Mouse (Mus musculus) right cerebral cortex, postnatal 36 days (tissue): ENCODE measurements at regions not wholly inside any gene's neighbourhood (a gene's known extent, or its start where the extent isn't known, plus 50 kb on each side); places are given as distances from the start of the nearest gene placed in this dataset.
A peak's percentile ranks its signal among the peaks of the same experiment; 100 is the strongest.

ENCODE experiments used
- DNase-seq, 2 experiments: peaks; one replicate each; pipeline ENCODE4 v3.0.0; 2022; ENCODE audit warnings: low spot score in 2 of 2, mixed read lengths in 1 of 2

DNA sequence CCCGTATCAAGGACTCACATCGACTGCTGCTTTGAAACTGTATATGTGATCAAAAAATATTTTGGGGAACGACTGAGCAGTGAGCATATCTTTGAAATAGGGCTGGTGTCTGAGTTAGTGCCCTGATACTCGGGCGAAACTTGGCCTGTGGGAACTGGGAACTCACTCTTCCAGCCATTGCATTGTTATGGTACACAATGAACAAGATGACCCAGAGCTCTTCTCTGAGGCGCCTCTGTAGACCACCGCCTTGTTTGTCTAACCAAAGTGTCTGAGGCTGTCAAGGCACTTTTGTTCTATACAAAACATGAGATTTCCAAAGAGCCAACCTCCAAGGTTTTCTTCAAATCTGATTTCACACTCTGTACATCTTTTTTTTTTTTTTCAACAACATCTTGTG is 201.5 kb downstream of the Cog6 start:
- DNase-seq: no peak

DNA sequence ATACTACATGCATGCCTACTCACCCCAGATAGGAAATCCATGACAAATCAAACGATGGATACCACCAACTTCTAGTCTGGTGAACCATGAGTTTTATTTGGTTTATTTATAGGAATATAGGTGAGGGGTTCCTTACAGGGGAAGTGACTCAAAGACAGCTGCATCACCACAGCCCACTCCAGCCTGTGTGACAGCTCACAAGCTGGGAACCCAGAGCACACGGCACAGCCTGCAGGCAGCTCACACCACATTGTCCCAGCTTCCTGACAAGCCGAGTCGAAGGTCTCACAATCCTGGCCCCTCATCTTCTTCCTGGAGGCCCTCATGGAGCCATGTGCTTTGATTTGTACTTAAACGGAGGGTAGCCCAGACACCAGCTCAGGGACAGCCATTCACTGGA is 214.7 kb downstream of the Cog6 start:
- no peak for DNase-seq

DNA sequence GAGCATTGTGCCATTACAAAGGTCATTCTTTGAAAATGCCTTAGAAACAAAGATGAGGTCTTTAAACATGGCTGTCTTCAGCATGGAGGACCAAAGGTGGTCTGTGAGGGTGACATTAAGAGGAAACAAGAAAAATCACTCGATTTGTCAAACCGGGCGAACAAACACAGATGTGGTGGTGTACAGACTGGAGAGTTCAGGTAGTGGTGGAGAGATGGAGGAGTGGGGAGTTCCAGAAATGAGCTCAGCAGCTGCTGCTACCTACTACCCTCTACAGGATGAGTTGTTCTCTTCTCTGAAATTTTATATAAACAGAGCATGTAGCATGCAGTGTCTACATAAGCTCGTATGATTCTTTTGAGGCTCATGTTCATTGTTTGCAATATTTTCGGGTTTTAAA is 215.6 kb downstream of the Cog6 start:
- DNase-seq: no peak

DNA sequence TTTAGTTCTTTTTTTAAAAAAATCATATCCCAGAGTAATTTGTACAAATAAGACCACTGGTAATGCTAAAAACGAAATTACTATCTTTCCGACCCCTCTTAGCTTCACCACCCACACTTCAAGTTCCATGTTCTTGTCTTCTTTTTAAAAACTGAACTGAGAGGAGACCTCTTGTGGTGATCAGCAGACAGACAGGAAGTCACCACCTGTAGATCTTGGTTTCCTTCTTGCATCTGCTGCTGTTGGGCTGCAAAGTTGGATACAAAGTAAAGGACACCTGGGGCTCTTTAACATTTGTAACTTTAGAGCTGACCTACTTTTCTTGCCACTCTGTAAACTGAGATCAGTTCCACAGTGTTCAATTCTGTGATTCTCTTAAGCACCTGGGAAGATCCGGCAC is 216.4 kb downstream of the Cog6 start:
- DNase-seq: no peak

DNA sequence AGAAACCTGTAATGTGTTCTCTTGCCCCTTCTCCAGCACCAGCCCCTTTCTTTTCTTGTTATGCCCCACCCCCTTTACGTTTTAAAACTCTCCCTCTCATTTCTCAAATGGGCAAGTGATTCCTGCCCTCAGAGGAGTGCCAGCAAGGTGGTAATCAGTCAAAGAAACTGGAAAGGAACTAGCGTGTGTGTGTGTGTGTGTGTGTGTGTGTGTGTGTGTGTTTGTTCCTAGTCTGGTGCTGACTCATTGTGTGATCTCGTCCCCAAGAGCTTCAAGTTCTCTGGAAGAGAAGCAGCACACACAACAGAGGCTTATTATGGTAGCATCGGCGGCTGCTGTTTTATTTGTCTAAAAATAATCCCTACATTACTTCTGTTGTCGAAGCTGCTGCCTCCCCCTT is 219.2 kb downstream of the Cog6 start:
- peak in 1 of 2 experiments; percentile 18 for DNase-seq

DNA sequence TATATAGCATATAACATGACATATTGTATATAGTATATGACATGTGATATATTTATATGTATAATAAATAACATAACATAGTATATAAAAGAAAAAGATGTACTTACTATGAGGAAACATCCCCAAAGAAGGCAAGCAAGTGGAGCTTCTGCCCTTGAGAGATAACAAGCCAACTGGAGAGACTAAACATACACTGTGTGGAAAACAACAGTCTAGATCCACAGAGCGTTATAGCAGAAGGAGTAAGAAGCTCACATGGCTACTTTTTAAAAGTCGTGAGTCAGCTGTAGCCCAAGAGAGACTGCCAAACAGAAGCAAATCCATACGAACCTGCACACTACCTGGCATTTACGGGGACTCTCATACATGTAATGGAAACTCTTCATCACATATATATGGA is 219.9 kb downstream of the Cog6 start:
- no peak for DNase-seq

DNA sequence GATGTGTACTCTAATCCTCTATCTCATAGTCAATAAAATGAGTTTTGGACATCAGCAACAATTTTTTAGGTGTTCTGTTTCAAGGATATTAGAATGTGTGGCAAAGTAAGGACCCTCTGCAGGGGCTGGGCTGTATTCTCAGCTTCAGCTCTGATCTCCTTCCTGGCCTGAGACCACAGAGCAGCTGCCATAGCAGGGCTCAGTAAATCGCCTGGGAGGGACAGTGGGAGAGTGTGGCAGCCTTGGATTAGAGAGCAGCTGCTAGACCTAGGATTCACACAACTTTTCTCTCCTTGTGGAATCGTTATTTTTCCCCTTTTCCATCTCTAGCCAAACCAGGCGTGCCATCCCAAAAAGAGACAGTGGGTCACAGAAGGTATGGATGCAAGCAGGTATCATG is 222.8 kb downstream of the Cog6 start:
- no peak for DNase-seq

DNA sequence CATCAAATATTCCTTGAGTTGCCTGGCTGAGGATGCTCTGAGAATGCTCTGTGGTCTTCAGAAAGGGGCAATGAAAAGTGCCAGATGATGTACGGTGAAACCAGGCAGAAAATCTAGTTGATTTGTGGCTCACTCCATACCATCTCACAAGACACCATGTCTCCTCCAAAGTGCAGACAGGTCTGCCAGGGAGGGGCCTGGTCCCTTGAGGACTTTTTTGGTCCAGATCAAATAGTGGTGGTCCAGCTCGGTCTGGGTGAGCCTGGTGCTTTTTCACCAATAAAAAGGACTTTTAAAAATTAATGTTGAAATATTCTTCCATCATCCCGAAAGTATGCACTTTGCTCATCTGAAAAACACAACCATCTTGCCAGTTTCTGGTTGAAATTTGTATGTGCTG is 224.2 kb downstream of the Cog6 start:
- no peak for DNase-seq

DNA sequence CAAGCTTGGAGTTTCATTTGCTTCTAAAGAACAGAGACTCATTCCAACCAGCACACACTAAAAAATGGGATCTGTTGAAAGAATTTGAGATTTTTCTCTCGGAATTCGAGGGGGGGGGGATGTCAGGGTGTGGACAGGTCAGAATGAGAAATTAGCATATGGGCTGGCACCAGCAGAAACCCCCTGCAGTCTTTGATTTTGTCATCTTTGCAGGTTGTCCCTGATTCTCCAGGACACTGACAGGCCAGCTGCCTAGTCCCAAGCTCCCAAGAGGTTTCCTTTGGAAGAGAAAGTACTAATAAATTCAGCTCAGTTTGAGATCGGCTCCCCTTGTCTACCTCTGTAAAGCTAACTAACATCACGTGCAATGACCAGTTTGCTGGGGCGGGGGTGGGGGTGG is 224.9 kb downstream of the Cog6 start:
- DNase-seq: no peak

DNA sequence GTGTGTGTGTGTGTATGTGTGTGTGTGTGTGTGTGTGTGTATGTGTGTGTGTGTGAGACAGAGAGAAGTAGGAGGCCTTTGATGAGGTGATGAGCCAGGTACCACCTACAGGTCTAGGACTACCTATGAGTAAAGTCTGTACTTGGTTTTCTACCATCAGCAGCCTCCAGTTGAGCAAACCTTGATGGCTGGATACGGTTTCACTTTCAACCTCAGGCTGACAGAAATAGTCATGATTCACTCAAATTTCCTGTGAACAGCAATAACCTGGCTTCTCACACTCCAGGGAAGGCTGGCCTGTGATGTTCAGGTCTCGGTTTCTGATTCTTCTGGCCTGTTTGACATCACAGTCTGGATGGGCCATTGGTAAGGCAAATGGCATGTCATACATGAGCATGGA is 226.1 kb downstream of the Cog6 start:
- no peak for DNase-seq

DNA sequence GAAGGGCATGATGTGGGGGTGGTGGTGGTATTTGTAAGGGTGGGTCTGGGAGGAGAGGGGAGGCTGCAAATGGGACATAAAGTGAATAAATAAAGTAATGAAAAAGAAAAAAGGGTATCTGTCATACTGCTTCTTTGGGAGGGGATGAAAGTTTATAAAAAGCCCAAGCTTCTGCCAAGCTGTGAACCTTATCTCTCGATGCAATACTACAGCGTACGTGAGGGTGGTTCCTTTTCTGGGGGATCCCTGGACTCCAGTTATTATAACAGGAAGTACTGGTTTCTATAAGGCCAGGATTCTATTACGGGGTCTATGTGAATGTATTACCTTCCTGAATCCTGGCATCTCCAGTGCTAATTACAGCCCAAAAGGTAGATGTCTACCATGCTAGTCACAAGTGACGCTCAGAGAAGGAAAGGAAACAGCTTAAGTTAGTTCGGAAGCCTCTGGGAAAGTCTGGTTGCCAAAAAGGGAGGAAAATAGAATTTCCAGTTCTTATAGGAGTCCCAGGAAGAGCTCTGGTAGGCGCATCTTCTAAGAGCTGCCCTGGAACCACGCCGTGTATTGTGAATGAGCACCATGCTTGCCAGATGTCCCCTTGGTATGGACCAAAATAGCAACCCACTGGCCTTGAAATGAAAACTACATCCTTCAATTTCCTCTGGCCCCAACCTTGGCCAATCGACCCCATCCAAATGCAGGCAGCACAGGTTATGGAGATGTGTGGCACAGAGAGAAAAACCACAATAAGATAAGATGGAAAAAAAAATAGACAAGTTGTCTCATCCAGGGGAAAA is 228.9 kb downstream of the Cog6 start:
- DNase-seq: no peak

DNA sequence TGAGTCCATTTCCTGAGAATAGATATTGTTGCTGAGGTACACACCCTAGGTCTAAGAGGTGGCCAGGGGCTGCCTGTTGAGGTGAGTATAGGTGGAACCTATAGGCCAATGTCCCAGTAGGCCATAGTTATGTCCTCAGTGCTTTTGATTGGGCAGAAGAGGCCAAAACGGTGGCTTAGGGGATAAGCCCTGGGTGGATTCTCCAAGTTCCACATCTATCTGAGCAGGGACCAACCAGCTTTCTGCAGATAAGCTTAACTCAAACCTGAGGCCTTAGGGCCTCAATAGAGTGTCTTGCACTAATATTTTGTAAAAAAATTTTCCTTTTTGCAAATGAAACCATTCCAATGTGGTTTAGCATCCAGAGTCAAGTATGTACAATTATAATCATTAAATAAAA is 231.4 kb downstream of the Cog6 start:
- no peak for DNase-seq

DNA sequence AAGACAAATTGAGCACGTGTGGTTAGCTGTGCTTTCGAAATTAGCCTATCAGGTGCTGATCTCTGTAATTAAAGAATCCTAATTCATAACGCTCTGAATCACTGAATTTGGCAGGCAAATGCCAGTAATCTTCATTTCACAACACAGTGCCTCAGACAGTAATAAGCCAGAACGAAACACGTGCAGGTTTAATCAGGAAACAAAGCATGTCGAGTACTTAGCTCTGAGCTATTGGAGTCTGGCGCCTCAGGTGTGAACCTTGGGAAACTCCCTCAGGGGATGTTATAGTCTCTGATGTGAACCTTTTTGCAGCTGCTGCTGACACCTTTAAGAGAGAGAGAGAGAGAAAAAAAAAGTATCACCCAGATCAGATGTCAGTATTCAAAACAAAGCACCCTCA is 232.6 kb downstream of the Cog6 start:
- DNase-seq: no peak

DNA sequence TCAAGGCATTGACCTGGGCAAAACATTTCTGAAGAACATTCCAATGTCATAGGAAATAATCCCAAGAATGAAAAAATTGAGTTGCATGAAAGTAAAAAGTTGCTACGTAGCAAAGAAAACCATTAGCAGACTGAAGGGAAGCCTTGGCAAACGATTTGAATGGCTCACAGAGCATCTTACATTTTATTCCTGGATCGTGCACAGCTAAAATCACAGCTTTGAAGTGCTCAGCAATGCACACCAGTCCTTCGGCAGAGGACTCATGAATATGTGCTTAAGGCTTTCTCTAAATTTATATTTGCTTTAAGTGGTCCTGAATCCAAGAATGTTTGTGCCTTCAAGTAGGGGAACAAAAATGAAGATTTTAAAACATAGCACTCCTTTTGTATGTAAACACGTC is 234.5 kb downstream of the Cog6 start:
- DNase-seq: no peak

DNA sequence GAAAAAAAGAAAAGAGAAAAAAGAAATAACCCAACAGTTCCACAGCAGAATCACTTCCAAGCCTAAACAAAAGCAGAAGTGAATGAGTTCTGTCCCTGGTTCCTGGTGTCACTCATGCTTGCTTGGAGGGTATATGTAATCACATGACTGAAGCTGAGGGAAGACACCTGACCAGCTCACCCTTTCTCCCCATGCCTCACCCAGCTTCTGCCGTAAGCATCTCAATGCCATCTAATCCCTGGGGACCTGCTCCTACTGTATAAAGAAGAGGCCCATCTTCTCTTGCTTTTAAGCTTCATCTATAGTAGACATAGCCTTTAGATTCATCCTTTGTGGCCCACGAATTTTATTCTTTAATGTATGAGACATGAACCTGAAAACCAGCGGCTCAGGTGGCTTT is 235.5 kb downstream of the Cog6 start:
- no peak for DNase-seq

DNA sequence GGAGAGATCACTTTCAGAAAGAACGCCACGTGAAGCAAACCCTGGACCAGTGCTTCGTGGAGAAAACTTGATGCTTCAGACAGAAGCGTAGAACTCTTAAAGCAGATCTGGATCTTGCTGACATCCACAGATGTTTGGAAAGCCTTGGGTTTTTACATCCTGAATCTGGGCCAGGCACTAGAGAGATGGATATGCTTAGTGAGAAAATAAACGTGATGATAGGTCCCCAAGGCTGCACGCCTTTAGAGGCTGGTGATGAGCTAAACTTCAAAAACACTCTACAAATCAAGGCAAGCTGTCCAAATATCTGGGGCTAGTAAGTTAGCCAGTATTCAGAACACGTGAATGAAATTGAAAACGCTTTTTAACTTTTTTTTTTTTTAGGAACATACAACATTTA is 236.7 kb downstream of the Cog6 start:
- DNase-seq: no peak

DNA sequence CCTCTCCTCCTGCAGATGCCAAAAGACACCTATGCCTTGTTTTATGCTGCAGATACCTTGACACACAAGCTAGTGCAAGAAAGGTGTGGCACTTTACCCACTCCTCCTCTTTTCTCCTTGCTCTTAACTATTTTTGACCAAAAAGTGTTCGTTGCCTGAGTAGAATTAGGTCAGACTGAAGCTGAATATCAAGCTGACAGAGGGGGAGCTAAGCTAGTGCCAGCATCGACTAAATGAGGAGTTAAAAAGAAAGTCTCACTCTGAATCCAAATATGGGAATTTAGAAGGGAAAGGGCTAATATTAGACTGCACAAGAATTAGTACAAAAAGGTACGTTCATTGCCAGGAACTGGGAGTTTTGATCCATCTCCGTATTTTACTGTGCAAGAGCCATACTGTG is 241.2 kb downstream of the Cog6 start:
- DNase-seq: no peak

DNA sequence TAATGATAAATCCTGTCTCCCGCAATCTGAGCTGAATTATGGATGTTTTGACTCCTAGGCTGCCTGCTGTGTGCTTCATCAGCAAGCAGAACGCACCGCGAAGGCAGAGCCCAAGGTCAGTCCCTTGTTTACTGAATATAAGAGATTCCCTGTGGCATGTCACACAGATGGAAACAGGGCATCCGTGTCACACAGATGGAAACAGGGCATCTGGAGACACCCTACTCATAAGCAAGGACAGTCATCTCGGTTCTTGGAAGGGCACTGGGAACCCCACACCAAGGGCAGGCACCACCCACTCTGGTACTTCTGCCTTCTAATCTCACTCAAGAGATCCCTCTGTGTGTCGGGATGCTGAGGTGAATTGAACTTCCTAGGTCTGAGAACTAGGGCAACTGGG is 241.9 kb downstream of the Cog6 start:
- DNase-seq: no peak

DNA sequence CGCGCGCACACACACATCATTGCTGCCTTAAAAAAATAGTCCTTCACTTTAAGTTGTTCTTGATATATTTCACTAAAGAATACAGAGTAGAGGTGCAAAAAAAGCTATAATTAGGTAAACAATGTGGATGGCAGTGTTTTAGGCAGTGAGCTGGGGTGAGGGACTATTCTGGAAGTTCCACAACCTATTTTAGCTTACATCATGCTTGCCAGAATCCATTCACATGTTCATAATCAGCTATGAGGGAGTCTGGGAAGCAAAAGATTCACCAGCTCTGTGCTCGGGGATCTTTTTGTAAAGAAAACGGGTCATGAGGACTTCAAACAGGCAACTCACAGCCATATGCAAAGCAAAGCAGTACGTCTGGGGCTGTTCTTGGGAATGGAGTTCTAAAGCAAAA is 242.3 kb downstream of the Cog6 start:
- DNase-seq: no peak

DNA sequence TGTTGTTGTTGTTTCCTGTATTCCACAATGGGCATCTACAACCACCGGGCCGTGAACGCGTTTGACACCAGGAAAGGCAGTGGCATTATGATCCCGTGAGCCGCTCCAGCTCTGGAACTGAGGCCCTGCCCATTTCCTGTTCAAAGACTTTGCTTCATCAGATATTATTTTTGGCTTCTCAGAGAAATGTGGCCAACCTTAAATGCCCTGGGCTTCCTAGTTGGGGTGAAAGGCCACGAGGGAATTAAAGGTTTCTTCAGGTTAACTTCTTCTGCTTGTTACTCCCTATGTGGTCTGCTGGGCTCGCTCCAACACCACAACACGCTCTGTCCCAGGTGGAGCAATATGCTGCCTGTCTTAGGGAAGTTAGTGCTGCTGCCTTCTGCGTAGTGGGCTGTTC is 249.8 kb downstream of the Cog6 start:
- no peak for DNase-seq

DNA sequence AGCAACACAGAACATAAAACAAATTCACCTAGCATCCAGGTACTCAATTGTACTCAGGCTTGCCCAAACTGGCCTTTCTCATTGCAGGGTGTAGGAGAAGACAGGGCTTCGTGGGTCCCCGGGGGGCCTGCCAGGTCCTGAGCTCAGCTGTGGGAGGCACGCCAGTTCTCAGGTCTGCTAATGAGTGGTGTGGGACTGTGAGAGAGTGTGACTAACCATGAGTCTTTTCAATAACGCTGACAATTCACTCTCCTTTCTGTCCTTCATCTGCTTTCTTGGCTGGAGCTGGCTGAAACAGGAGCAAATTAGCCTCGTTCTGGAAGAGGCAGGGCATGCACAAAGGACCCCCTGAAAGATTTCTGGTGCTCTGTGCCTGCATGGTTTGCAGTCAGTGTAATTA is 250.2 kb downstream of the Cog6 start:
- peak in 1 of 2 experiments; percentile 29 for DNase-seq

DNA sequence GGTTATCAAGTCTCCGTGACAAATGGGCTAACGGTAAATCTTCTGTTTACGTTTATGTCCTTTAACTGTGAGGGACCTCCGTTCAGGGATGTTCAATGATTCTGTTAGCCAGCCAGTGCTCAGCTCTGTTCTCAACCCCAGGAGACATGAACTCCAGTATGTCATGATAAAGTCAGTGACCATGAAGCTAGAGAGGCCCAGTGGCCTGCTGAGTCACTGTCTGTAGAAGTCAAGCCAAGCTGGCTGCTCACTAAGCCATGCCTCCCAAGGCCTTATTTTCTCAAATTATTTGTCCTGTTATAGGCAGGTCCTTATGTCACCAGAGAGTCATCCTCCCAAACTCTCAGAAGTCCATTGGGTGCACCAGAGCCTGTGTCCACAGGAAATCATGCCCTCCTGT is 252.9 kb downstream of the Cog6 start:
- no peak for DNase-seq

DNA sequence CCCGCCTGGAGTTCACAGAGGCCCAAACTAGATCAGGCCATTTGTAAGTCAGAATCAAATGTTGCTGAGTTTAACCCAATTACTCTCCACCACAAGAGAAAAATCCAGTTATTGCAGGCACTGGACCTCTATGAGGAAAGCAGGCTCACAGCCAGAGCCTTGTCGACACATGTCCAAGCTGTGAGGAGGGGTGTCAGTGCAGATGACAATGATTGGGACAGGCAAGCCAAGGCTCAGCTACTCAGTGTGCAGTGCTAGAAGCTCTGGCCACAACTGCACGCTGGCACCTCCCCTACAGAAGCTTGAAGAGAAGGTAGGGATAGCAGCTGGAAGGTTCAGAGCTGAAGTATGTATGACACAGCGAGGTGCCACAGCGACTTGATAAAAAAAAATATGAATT is 253.4 kb downstream of the Cog6 start:
- DNase-seq: no peak

DNA sequence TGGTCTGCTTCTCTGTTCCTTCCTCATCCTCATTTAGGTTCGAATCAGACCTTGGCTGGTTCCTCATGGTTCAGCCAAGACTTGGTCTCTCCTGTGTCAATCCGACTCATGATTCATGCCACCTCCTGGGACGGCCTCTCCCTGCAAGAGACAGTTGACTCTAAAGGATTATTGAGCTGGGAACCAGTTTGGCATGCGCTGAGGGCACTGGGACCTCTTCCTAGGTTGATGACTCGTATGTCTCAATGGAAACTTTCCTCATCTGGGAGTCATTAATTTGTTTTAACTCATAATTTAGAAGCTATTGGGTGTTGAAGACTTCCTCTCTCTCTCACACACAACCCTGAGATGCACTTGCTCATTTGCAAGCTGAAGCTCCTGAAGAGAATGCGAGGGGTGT is 254.5 kb downstream of the Cog6 start:
- DNase-seq: no peak
